Mouse (Mus musculus) limb, embryonic 15.5 days (tissue): ENCODE data around the gene Lrrc40. TPM values are rescaled to one million over a fixed set of nuclear protein-coding genes. Genes with fewer than 3 reads are reported as not detected.
"Not testable (repeated sequence)": the region's sequence is repeated elsewhere in the genome, so short reads cannot be mapped to it uniquely, and the experiment has no call there.

Source experiments
- ATAC-seq: fragments of 200-750 bp; cut with Nextera tagmentation; 2 replicates; pipeline ENCODE4 v1.8.0; 2017; ENCODE audit warnings: low read depth, moderate TSS enrichment; ENCODE audit not compliant: insufficient number of reproducible peaks, low FRiP score, low TSS enrichment
- H3K27ac ChIP-seq: fragments of 300-500 bp; sonication (generic); 2 replicates; pipeline ENCODE4 v1.5.1; 2015; ENCODE audit warnings: moderate library complexity, mild to moderate bottlenecking, inconsistent platforms
- H3K27me3 ChIP-seq: fragments of 300-500 bp; sonication (generic); 2 replicates; pipeline ENCODE4 v1.6.1; 2015; ENCODE audit warnings: inconsistent platforms
- H3K36me3 ChIP-seq: fragments of 300-500 bp; sonication (generic); 2 replicates; pipeline ENCODE4 v1.6.1; 2015; ENCODE audit warnings: inconsistent platforms
- H3K4me1 ChIP-seq: fragments of 300-500 bp; sonication (generic); 2 replicates; pipeline ENCODE4 v1.6.1; 2015; ENCODE audit warnings: inconsistent platforms
- H3K4me2 ChIP-seq: fragments of 300-500 bp; sonication (generic); 2 replicates; pipeline ENCODE4 v1.6.1; 2015; ENCODE audit warnings: mild to moderate bottlenecking, inconsistent platforms
- H3K4me3 ChIP-seq: fragments of 300-500 bp; sonication (generic); 2 replicates; pipeline ENCODE4 v1.5.1; 2015; ENCODE audit warnings: mild to moderate bottlenecking, inconsistent platforms
- H3K9ac ChIP-seq: fragments of 300-500 bp; sonication (generic); 2 replicates; pipeline ENCODE4 v1.6.1; 2015; ENCODE audit warnings: inconsistent platforms
- H3K9me3 ChIP-seq: fragments of 300-500 bp; sonication (generic); 2 replicates; pipeline ENCODE4 v1.6.1; 2016; ENCODE audit warnings: inconsistent platforms
- WGBS: fragments of 180-500 bp; shearing (Covaris S2); methylation state at CpG from one replicate; pipeline ENCODE4 v1.1.7; 2015; 5-methylcytosine and 5-hydroxymethylcytosine counted together
- polyA plus RNA-seq: library from polyadenylated mRNA; unstranded; fragments of >200 nt; fragmentation: Nextera tagmentation; extraction: Ambion mirVana; gene quantifications from 2 replicates; pipeline ENCODE4 v1.2.1, GENCODE M21; 2015

The Lrrc40 gene
- polyA plus RNA-seq, 1 experiment from 2014 or later = 45.3 TPM

DNA sequence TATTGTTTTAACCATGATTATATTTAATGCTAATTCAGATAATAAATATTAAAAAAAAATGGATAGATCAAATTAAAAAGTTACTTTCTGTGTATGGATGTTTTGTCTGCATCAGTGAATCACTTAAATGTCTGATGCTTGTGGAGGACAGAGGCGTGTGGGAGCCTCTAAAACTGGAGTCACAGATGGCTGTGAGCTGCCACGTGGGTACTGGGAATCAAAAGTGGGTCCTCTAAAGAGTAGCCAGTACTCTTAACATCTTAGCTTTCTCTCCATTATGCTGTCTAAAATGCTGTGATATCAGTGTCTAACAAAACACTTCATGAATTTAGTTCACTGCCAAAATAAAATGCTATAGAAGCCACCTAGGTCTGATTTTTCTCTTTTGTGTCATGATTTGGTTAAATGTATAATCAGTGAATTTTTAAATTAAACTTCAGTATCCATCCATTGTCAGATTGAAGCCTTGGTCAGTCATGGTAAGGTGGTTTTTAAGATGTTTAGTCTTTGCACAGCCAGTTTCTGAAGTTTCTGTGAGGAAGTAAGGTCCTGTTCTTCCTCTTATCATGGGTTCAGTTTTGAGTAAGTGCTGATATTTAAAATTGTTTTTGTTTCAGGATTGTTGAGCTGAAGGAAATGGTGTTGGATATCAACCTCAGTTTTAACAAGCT, 24.3 kb downstream of the Lrrc40 start:
- Histone ChIP-seq H3K4me1 (no peaks in the 10 kb centered on the region), H3K4me3 (no peak overlapping the region), H3K9me3 (no peaks in the 10 kb centered on the region), H3K36me3 (peaks cover 45% of the 10 kb centered on the region), H3K9ac (no peak overlapping the region), H3K27me3 (no peaks in the 10 kb centered on the region), H3K27ac (no peak overlapping the region), H3K4me2 (no peak overlapping the region)
- WGBS = 77% methylated on average over 2 of the region's 2 CpGs
- no peak for ATAC-seq

DNA sequence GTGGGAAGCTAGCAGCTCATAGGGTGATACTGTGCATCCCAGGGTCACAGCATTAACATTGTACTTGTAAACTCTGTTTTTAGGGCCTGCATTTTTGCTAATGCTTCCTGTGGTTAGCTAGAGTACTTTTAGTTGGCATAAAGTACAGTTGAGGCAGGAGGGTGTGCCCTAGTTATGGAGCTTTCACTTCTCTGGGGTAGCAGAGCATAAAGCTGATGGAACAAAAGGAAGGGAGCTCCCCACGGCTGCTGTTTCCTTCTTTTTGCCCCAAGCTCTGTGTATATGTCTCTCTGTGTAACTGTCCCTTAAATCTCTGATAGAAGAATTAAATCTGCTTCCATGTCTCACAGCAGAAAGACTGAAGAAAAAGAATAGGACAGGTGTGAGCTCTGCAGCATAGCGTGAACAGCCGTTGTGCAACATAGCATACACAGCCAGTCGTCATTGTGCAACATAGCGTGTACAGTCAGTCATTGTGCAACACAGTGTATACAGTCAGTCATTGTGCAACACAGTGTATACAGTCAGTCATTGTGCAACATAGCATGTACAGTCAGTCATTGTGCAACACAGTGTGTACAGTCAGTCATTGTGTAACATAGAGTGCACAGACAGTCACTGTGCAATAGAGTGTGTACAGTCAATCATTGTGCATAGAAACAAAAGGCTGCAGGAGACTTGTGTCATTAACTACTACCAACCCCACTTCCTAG, 25.5 kb downstream of the Lrrc40 start:
- Histone ChIP-seq H3K4me3 (no peak overlapping the region), H3K4me2 (no peak overlapping the region), H3K36me3 (peaks cover 35% of the 10 kb centered on the region), H3K9me3 (no peaks in the 10 kb centered on the region), H3K9ac (no peak overlapping the region), H3K27me3 (no peaks in the 10 kb centered on the region), H3K27ac (no peak overlapping the region), H3K4me1 (no peaks in the 10 kb centered on the region)
- 87% methylated on average over 5 of the region's 5 CpGs for WGBS
- no peak for ATAC-seq

DNA sequence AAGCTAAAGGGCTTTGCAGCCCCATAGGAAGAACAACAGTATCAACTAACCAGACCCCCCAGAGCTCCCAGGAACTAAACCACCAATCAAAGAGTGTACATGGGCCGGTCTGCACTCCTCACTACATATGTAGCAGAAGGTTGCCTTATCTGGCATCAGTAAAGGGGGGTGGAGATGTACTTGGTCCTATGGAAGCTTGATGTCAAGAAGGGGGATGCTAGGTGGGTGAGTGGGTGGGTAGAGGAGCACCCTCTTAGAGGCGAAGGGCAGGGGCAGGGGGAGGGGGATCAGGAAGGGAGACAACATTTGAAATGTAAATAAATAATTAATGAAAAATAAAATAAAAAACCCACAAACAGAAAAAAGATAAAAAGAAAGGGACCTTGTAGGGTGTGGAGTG, 28.8 kb downstream of the Lrrc40 start:
- no peaks in the 10 kb centered on the region for H3K9me3 ChIP-seq
- no peak overlapping the region for H3K27ac ChIP-seq
- ATAC-seq = no peak
- no peaks in the 10 kb centered on the region for H3K27me3 ChIP-seq
- H3K9ac ChIP-seq = no peak overlapping the region
- H3K4me3 ChIP-seq = no peak overlapping the region
- no peaks in the 10 kb centered on the region for H3K4me1 ChIP-seq
- H3K4me2 ChIP-seq = no peak overlapping the region
- H3K36me3 ChIP-seq = peaks cover 16% of the 10 kb centered on the region
- 98% methylated on average over 2 of the region's 2 CpGs for WGBS

DNA sequence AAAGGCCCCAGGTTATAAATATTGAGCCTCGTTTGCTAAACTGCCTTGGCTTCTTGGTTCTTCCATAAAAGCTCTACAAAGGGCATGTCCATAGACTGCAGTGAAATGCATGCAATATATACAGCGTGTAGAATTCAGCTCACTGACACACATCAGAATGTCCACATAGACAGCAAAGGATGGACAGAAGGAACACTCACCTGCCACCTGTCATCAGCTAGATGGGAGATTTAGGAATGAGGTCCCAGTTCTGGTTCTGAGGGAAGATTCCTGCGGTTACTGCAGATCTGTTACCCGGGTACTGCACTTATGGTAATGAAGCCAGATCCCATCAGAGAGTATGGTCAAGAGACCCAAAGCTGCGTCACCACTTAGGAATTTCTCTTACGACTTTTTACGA, 31.5 kb downstream of the Lrrc40 start:
- H3K4me3 ChIP-seq = no peak overlapping the region
- WGBS = 37% methylated on average over 7 of the region's 7 CpGs

DNA sequence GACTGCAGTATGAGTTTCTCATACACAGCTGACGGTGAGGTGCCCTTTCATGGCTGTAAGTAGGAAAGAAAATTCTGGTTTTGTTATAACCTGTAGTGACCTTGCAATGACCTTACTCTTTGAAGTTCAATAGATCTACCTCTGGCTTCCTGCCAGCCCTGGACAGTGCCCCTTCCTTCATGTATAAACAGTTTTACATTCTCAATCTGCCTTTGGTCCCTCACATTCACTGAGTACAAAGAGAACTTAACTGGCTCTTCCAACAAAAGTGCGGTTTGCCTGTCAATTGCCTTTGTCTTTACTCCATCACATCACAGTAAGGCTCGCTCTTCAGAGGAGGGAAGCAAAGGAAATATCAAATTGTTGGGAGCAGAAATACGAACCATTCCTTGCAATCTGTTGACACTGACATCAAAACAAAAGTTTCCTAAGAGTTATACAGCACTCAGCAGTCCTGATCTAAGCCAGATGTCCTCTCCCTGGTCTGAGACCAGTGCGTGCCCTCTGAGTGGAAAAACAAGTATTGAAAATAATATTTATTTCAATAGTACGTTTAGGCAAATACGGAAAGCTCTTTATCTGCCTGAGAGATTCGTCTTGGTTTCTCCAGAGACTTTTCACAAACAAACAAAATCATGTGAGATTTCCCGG, 32.3 kb downstream of the Lrrc40 start:
- no peak for ATAC-seq
- Histone ChIP-seq H3K4me1 (no peaks in the 10 kb centered on the region), H3K36me3 (peaks cover 10% of the 10 kb centered on the region; the same call in 1 of the 2 replicates), H3K27ac (no peak overlapping the region), H3K9me3 (no peaks in the 10 kb centered on the region), H3K4me2 (no peak overlapping the region), H3K9ac (no peak overlapping the region), H3K4me3 (no peak overlapping the region), H3K27me3 (no peaks in the 10 kb centered on the region)
- WGBS = 46% methylated on average over 9 of the region's 9 CpGs

More for the DNA sequence above, 31.5 kb downstream of the Lrrc40 start:
- Histone ChIP-seq H3K36me3 (peaks cover 13% of the 10 kb centered on the region), H3K27ac (no peak overlapping the region), H3K9me3 (no peaks in the 10 kb centered on the region), H3K4me2 (no peak overlapping the region), H3K4me1 (no peaks in the 10 kb centered on the region), H3K9ac (no peak overlapping the region), H3K27me3 (no peaks in the 10 kb centered on the region)
- no peak for ATAC-seq

DNA sequence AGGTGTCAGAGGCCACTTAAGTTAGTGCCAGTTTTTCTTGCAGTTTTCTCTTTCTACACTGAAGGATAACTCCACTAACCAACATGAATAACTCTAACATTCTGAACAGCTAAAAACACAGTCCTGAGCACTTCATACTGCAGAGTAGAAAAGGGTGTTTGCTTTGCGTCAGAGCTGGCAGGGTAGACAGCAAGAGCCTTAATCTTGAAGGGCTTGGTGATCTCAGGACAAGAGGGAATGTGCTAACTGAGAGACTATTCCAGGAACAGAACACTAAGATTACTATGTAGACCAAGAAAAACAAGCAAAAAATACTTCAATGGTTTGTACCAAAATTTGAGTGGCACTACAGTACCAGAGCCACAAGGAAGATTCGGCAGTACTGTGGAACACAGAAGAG, 38.5 kb downstream of the Lrrc40 start:
- 82% methylated on average over 2 of the region's 2 CpGs for WGBS
- H3K27me3 ChIP-seq = no peaks in the 10 kb centered on the region
- H3K4me3 ChIP-seq = no peak overlapping the region
- H3K4me1 ChIP-seq = no peaks in the 10 kb centered on the region
- no peaks in the 10 kb centered on the region for H3K36me3 ChIP-seq
- H3K9ac ChIP-seq = no peak overlapping the region
- no peak for ATAC-seq
- H3K27ac ChIP-seq = no peak overlapping the region
- no peak overlapping the region for H3K4me2 ChIP-seq
- H3K9me3 ChIP-seq = no peaks in the 10 kb centered on the region

DNA sequence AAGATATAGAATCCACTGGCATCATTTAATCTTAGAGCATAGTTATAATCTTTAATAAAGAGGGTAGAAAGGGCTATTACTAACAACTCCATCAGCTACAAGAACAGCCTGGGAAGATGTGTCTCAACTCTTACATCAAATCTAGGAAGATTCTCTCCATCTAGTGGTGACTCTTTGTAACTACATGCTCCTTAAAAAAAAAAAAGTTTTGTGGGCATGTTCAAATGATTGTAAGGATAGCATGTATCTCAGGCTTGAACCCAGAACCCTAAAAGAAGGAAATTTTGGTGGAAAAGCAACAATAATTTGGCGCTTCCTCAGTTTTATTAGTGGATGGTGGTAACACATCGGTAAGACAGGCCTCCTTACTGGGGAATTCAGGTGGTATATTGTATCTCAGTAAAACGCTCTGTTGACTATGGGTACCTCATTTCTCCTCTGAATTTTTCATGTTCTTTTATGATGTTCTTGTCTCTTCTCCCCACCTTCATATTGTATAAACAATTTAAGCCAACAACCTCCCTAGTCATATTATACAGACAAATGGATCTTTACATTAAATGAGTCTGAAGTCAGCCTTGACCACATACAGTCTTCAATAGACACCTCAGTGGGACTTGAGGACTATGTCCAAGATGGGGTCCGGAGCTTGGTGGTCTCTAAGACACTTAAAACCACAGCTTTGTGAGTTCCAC, 40.4 kb downstream of the Lrrc40 start:
- no peaks in the 10 kb centered on the region for H3K9me3 ChIP-seq
- H3K27ac ChIP-seq = no peak overlapping the region
- H3K36me3 ChIP-seq = no peaks in the 10 kb centered on the region
- H3K4me1 ChIP-seq = no peaks in the 10 kb centered on the region
- H3K9ac ChIP-seq = no peak overlapping the region
- no peaks in the 10 kb centered on the region for H3K27me3 ChIP-seq
- WGBS = 40% methylated on average over 4 of the region's 4 CpGs
- no peak overlapping the region for H3K4me2 ChIP-seq
- ATAC-seq = no peak
- no peak overlapping the region for H3K4me3 ChIP-seq

DNA sequence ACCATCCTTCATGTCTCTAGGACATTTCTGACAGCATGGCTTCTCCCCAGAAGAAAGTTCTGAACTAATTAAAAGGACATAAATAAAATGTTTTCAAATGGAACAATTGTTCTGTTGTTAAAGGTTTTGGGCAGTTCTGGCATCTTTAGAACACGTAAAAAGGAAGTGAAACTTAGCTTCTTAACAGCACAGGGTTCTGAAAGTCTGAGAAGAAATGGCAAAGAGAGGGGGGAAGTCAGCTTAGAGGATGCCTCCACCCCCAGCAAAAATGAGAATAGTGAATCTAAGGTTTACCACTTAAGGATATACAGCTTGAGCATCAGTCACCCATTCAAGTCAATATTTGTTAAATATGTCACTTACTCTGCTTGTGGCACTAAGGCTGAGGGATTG, 40.9 kb downstream of the Lrrc40 start:
- Histone ChIP-seq H3K27me3 (no peaks in the 10 kb centered on the region), H3K4me3 (no peak overlapping the region), H3K4me2 (no peak overlapping the region), H3K27ac (no peak overlapping the region), H3K9ac (no peak overlapping the region), H3K9me3 (no peaks in the 10 kb centered on the region), H3K4me1 (no peaks in the 10 kb centered on the region), H3K36me3 (no peaks in the 10 kb centered on the region)
- ATAC-seq = no peak
- WGBS = 46% methylated on average over 1 of the region's 1 CpGs

DNA sequence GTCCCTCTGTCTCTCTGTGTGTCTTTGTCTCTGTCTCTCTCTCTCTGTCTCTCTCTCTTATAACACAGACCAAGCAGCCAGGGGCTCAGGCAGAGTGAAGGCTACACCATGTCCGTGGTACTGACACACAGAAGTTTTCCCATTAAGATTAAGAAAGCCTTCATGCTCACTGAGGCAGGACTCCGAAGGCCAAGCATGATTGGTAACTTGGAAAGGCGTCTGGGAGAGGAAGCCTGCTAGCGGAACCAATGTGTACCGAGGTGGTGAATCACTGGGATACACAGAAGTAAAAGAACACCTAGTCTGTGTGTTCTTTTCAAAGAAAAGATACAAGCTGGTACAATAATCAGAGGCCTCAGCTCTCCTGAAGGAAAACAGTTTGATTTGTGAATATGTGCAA, 41.4 kb downstream of the Lrrc40 start:
- no peak overlapping the region for H3K27ac ChIP-seq
- 75% methylated on average over 5 of the region's 5 CpGs for WGBS
- H3K4me2 ChIP-seq = no peak overlapping the region
- ATAC-seq = no peak
- no peaks in the 10 kb centered on the region for H3K36me3 ChIP-seq
- no peak overlapping the region for H3K4me3 ChIP-seq
- H3K9ac ChIP-seq = no peak overlapping the region
- no peaks in the 10 kb centered on the region for H3K9me3 ChIP-seq
- no peaks in the 10 kb centered on the region for H3K27me3 ChIP-seq
- H3K4me1 ChIP-seq = no peaks in the 10 kb centered on the region

DNA sequence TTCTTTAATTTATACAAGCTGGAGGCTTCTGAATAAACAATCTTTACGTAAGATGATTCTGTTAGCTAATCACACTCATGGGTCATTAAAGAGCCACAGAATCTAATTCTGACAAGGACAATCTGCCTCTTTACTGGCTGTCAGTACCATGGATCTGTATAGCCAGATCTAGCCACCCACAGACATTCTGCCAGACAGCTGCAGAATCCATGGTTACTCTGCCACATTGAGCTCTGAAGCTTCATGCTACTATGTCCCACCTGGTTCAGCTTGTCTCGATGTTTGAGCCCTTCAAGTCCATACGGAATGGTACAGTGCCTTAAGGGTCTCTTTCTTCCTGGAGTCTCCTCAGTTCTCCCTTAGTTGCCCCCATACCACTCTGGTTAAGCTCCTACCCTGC, 55.1 kb downstream of the Lrrc40 start:
- no peak for ATAC-seq

DNA sequence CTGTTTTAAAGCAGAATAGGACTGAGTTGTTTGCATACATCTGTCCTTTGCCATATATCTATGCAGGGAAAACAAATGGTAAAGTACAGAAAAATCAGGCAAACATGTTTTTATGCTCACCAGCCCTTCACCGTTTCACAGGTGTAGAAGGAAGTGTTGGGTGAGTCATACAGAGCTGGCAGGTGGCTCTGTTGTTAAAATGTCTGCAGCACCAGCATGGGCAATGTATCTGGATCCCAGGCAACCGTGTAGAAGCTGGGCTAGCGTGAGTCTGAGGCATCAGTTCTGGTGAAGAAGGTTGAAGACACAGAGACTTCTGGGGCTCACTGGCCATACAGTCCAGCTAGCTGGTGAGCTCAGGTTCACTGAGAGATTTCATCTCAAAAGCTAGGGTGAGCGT, 57.5 kb downstream of the Lrrc40 start:
- ATAC-seq = no peak
- Histone ChIP-seq H3K27me3 (no peaks in the 10 kb centered on the region), H3K4me3 (no peak overlapping the region), H3K4me1 (no peaks in the 10 kb centered on the region), H3K9ac (no peak overlapping the region), H3K4me2 (no peak overlapping the region), H3K36me3 (no peaks in the 10 kb centered on the region), H3K27ac (no peak overlapping the region), H3K9me3 (no peaks in the 10 kb centered on the region)
- WGBS = 73% methylated on average over 4 of the region's 4 CpGs

More for the DNA sequence above, 55.1 kb downstream of the Lrrc40 start:
- Histone ChIP-seq H3K4me1 (no peaks in the 10 kb centered on the region), H3K4me2 (no peak overlapping the region), H3K27me3 (no peaks in the 10 kb centered on the region), H3K9ac (no peak overlapping the region), H3K9me3 (no peaks in the 10 kb centered on the region), H3K36me3 (no peaks in the 10 kb centered on the region), H3K4me3 (no peak overlapping the region), H3K27ac (no peak overlapping the region)
- 78% methylated on average over 3 of the region's 3 CpGs for WGBS

DNA sequence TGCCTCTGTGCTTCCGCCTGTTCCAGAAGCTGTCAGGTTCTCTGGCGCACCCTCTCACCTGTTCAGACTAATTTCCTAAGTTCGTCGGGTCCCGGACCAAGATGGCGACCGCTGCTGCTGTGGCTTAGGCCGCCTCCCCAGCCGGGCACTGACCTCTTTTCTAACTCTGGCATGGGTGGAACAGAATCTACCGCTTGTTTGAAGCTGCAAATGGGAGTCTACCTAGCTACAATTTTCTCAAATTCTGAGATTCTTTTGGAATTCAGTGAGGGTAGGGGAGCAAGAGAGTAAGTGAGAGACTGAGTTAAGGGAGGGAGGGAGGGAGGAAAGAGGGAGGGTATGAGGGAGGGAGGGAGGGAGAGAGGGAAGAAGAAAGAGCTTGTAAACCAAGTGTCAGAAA, 65.6 kb downstream of the Lrrc40 start:
- not testable (repeated sequence) for H3K4me2 ChIP-seq, H3K9ac ChIP-seq, H3K27ac ChIP-seq, H3K4me3 ChIP-seq, ATAC-seq, H3K36me3 ChIP-seq, H3K27me3 ChIP-seq, H3K9me3 ChIP-seq, H3K4me1 ChIP-seq
- 92% methylated on average over 10 of the region's 10 CpGs for WGBS
